Mouse (Mus musculus) forebrain, embryonic 11.5 days (tissue): ENCODE data around the gene Bend5. TPM values are rescaled to one million over a fixed set of nuclear protein-coding genes. Genes with fewer than 3 reads are reported as not detected.

Source experiments
- ATAC-seq: fragments of 200-750 bp; cut with Nextera tagmentation; replicated peaks from 2 replicates; pipeline ENCODE4 v1.8.0; 2017; ENCODE audit warnings: moderate TSS enrichment; ENCODE audit not compliant: low FRiP score
- DNase-seq: peaks from one replicate; pipeline ENCODE4 v3.0.0-alpha.2; 2017; ENCODE audit warnings: low spot score
- H3K27ac ChIP-seq: fragments of 300-500 bp; sonication (generic); 2 replicates; pipeline ENCODE4 v1.5.1; 2014; ENCODE audit warnings: low read depth, low read length
- H3K27me3 ChIP-seq: fragments of 300-500 bp; sonication (generic); 2 replicates; pipeline ENCODE4 v1.6.1; 2014; ENCODE audit warnings: mild to moderate bottlenecking, low read length, mixed read lengths; ENCODE audit not compliant: control insufficient read depth, insufficient read depth
- H3K36me3 ChIP-seq: fragments of 300-500 bp; sonication (generic); 2 replicates; pipeline ENCODE4 v1.6.1; 2014; ENCODE audit warnings: mild to moderate bottlenecking, low read length, moderate library complexity, mixed read lengths; ENCODE audit not compliant: control insufficient read depth, insufficient read depth
- H3K4me1 ChIP-seq: fragments of 300-500 bp; sonication (generic); replicated peaks from 2 replicates; pipeline ENCODE4 v1.6.1; 2014; ENCODE audit warnings: low read length, mixed read lengths; ENCODE audit not compliant: control insufficient read depth, insufficient read depth
- H3K4me2 ChIP-seq: fragments of 300-500 bp; sonication (generic); 2 replicates; pipeline ENCODE4 v1.6.1; 2014; ENCODE audit warnings: low read depth, mild to moderate bottlenecking, low read length, moderate library complexity, mixed read lengths; ENCODE audit not compliant: severe bottlenecking
- H3K4me3 ChIP-seq: fragments of 300-500 bp; sonication (generic); 2 replicates; pipeline ENCODE4 v1.5.1; 2014; ENCODE audit warnings: low read depth, low read length
- H3K9ac ChIP-seq: fragments of 300-500 bp; sonication (generic); 2 replicates; pipeline ENCODE4 v1.6.1; 2014; ENCODE audit warnings: low read length
- H3K9me3 ChIP-seq: fragments of 300-500 bp; sonication (generic); 2 replicates; pipeline ENCODE4 v1.6.1; 2016; ENCODE audit warnings: low read length, mixed read lengths; ENCODE audit not compliant: control insufficient read depth
- WGBS: fragments of 180-500 bp; shearing (Covaris S2); extraction: QIAGEN DNeasy Blood & Tissue Kit; methylation state at CpG from one replicate; pipeline ENCODE4 v1.1.7; 2014; 5-methylcytosine and 5-hydroxymethylcytosine counted together
- polyA plus RNA-seq: library from polyadenylated mRNA; unstranded; fragments of >200 nt; fragmentation: Nextera tagmentation; extraction: Ambion mirVana; gene quantifications from 2 replicates; pipeline ENCODE4 v1.2.1, GENCODE M21; 2014

Bend5 gene
- polyA plus RNA-seq, 1 experiment from 2014 or later: 34.4 TPM

DNA sequence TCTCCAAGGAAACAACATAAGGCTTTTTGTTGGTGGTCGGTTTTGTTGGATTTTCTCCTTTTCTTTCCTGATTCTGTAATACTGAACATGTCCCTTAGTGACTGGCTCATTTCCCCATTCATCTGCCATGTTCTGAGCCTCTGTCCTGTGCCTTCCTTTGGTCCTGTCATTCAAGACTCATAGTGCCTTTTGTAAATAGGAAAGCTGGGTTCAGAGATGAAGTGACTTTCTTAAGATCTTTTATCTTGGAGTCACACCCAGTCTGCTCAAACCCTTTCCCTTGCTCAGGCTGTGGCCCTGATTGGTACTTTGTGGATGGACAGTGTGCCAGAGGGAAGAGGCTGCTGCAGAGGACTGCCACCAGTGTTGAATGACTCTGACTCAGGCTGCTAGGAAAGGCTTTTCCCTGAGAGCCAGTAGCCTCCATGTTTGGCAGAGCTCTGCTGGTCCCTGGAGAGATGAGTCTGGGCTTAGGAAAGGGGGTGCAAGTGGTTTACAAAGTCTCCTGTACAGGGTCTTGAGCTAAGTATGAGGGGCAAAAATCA, 29.9 kb downstream of the Bend5 start:
- ATAC-seq: peak; percentile 53
- no peak overlapping the region for H3K4me3 ChIP-seq
- H3K27ac ChIP-seq: no peak overlapping the region
- H3K27me3 ChIP-seq: peaks cover 2% of the 10 kb centered on the region; the same call in 1 of the 2 replicates
- WGBS: 18% methylated on average over 1 of the region's 1 CpGs
- peaks cover 11% of the 10 kb centered on the region; the same call in 1 of the 2 replicates for H3K4me1 ChIP-seq
- no peak overlapping the region for H3K9ac ChIP-seq
- H3K36me3 ChIP-seq: no peaks in the 10 kb centered on the region
- no peaks in the 10 kb centered on the region for H3K9me3 ChIP-seq
- DNase-seq: no peak
- H3K4me2 ChIP-seq: no peak overlapping the region

DNA sequence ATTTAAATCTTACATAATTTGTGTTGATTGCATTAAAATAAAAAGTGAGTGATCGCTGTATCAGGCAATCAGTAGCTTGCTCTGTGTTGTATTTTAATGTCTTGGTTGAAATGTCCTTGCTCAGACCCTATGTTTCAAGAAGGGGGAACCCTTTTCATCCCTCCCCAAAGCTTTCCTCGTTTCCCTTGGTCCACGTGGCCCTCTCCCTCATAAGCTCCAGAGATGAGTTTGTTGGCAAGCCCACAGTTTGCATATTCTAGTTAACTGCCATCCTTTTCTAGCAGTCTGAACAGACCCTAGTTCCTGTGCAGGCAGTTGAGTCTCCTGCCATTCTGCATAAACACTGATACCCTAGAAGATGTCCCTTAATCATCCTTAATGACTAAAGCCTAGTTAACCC, 33.1 kb downstream of the Bend5 start:
- no peaks in the 10 kb centered on the region; the same call in 1 of the 2 replicates for H3K36me3 ChIP-seq
- DNase-seq (no peak), ATAC-seq (no peak)

DNA sequence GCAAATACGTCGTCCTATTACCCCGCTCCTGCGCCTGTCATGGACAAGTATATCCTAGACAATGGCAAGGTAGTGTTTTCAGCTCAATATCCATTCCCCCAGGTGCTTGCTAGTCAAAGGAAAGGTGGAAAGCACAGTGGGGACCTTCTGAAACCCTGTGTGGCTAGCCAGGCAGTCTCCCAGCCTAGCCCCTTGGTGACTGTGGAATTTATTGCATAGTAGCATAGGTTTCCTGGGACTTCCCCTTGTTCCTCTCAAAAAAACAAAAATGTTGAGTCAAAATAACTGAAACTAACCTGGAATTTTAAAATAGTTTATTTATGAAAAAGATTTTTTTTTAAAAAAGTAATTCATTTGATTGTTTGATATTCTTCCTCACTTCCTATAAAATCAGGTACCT, 33.8 kb downstream of the Bend5 start:
- no peaks in the 10 kb centered on the region; the same call in 1 of the 2 replicates for H3K36me3 ChIP-seq
- WGBS: 98% methylated on average over 4 of the region's 4 CpGs

More for the DNA sequence above, 33.1 kb downstream of the Bend5 start:
- Histone ChIP-seq H3K27me3 (peaks cover 2% of the 10 kb centered on the region; the same call in 1 of the 2 replicates), H3K27ac (no peak overlapping the region), H3K4me2 (no peak overlapping the region), H3K4me3 (no peak overlapping the region), H3K4me1 (peaks cover 11% of the 10 kb centered on the region; the same call in 1 of the 2 replicates), H3K9ac (no peak overlapping the region), H3K9me3 (no peaks in the 10 kb centered on the region)
- WGBS: 85% methylated on average over 3 of the region's 3 CpGs

DNA sequence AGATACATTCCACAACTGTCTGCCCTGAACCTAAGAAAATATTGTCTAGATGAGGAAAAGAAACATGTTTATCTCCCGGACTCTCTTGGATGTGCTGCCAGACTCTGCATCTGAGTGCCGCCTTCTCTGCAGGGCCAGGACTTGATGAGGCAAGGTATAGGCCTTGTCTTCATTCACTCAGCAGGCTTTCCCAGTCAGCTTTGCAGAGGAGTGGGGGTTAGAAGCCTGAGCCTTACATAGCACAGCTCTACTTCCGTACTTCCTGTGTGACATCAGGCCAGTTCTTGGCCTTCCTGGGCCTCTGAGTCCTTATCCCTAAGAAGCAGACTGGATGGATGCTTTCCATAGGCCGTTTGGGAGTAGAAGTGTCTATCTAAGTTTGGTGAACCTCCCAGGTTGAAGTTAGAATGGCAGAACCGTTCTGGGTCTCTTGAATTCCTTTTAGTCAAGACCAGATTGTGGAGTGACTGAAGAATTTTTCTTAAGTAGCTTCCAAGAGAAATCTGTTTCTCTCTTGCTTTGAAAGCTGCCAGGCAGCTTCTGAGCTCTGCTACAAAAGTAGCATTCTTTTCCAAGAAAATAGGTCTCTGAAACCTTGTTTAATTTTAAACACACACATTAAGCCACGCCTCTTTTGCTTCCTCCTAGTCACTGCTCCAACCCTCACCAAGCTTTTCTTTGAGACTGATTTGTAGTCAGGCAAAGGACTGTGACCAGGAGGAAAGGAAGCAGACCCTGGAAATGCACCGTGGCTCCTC, 34.8 kb downstream of the Bend5 start:
- Histone ChIP-seq H3K27ac (no peak overlapping the region), H3K4me1 (peaks cover 4% of the 10 kb centered on the region; the same call in 1 of the 2 replicates), H3K4me3 (no peak overlapping the region), H3K4me2 (no peak overlapping the region), H3K27me3 (0 out of 2 replicates have a peak, but pooled peaks cover 2% of the 10 kb centered on the region), H3K36me3 (no peaks in the 10 kb centered on the region; the same call in 1 of the 2 replicates), H3K9ac (no peak overlapping the region), H3K9me3 (no peaks in the 10 kb centered on the region)
- DNase-seq (no peak), ATAC-seq (no peak)
- 76% methylated on average over 7 of the region's 7 CpGs for WGBS

More for the DNA sequence above, 33.8 kb downstream of the Bend5 start:
- Histone ChIP-seq H3K4me2 (no peak overlapping the region), H3K4me1 (peaks cover 6% of the 10 kb centered on the region; the same call in 1 of the 2 replicates), H3K9ac (no peak overlapping the region), H3K27ac (no peak overlapping the region), H3K4me3 (no peak overlapping the region), H3K27me3 (0 out of 2 replicates have a peak, but pooled peaks cover 2% of the 10 kb centered on the region), H3K9me3 (no peaks in the 10 kb centered on the region)
- ATAC-seq (no peak), DNase-seq (no peak)

DNA sequence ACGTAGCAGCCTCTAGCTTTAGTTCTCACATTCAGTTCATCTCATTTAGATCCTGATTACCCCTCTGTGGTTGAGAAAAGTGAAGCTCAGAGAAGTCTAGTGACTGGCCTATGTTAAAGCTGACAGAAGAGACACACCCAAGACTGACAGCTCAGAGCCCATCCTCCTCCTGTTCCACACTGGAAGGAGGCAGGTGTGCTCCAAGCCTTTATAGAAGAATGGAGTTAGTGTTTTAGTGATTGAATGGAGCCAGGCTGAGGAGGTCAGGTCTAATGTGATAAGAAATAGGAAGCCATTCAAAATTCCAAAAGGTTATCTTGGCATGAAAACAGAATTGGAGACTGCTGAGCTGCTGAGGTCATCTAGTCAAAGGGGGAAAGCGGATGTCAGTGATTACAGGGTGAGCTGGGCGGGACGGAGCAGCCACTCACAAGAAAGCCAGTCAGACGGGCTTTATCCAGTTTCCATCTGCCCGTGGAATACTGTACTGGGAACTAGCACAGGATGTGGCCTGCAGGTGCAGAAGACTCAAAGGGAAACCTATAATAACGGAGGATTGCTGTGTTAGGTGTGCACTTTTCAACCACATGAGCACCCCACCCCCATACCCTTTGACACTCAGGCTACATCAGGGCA, 36.6 kb downstream of the Bend5 start:
- Histone ChIP-seq H3K27ac (no peak overlapping the region), H3K4me1 (no peaks in the 10 kb centered on the region), H3K4me3 (no peak overlapping the region), H3K27me3 (0 out of 2 replicates have a peak, but pooled peaks cover 2% of the 10 kb centered on the region), H3K9ac (no peak overlapping the region), H3K9me3 (no peaks in the 10 kb centered on the region), H3K36me3 (no peaks in the 10 kb centered on the region; the same call in 1 of the 2 replicates), H3K4me2 (no peak overlapping the region)
- DNase-seq: peak; percentile 24
- WGBS: 85% methylated on average over 7 of the region's 7 CpGs
- ATAC-seq: no peak

DNA sequence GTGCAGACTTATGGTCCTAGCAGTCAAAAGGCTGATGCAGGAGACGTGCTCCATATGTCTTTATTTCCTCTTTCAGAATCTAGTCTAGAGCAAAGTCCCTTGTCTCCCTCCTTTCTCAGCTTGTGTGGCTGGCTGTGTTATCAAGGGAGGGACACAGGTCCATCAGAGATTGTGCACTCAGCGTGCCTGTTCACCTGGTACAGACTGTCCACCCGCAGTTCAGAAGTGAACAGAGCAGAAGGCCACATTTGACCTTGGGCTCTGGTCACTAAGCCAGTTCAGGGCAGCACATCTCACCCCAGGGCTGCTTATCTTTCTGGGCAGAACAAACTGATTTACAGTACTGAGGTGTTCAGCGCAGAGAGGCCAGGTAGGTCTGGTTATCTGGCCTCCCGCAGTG, 37.4 kb downstream of the Bend5 start:
- Histone ChIP-seq H3K9ac (no peak overlapping the region), H3K4me3 (no peak overlapping the region), H3K4me2 (no peak overlapping the region), H3K27me3 (no peaks in the 10 kb centered on the region), H3K36me3 (no peaks in the 10 kb centered on the region; the same call in 1 of the 2 replicates), H3K9me3 (no peaks in the 10 kb centered on the region), H3K4me1 (no peaks in the 10 kb centered on the region), H3K27ac (no peak overlapping the region)
- ATAC-seq: no peak
- no peak for DNase-seq
- 97% methylated on average over 5 of the region's 5 CpGs for WGBS

DNA sequence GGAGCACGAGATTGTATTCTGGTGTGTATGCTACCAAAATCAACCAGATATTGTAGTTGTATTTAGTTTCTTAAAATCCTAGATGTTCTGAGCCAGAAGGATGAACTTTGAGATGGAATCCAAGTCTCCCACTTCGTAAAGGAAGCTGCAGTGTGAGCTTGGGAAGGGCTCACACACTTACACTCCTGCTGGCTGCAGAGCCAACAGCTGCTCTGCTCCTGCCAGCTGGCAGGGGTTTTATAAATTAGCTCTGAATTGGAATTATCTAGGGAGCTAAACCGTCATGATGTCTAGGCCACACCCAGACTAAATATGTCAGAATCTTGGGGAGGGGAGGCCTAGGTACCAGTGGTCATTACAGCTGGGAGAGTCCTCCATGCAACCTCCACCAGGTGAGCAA, 38.5 kb downstream of the Bend5 start:
- H3K27ac ChIP-seq: no peak overlapping the region
- no peaks in the 10 kb centered on the region for H3K4me1 ChIP-seq
- H3K9ac ChIP-seq: no peak overlapping the region
- no peak overlapping the region for H3K4me3 ChIP-seq
- H3K9me3 ChIP-seq: no peaks in the 10 kb centered on the region
- ATAC-seq: no peak
- no peaks in the 10 kb centered on the region for H3K27me3 ChIP-seq
- H3K4me2 ChIP-seq: no peak overlapping the region
- DNase-seq: no peak
- WGBS: 85% methylated on average over 3 of the region's 3 CpGs
- H3K36me3 ChIP-seq: no peaks in the 10 kb centered on the region; the same call in 1 of the 2 replicates

DNA sequence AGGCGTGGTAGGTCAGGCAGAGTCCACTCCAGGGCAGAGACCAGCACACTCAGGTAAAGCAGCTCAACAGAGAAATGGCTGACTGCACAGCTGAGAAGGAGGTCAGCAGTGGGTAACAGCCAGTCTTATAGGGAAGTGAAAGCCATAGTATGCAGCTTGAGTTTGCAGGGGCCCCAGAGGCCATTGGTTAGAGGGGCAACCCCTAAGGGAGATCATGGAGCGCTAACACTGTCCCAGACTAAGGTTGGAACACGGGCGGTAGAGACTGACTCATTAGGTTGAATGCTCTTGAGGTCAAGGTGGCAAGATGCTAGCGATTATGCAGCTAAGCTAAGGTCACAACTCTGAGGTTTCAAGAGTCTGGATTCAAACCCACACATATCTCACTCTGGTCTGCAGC, 40.8 kb downstream of the Bend5 start:
- H3K4me1 ChIP-seq: no peaks in the 10 kb centered on the region
- H3K9me3 ChIP-seq: no peaks in the 10 kb centered on the region
- H3K36me3 ChIP-seq: no peaks in the 10 kb centered on the region; the same call in 1 of the 2 replicates
- no peak overlapping the region for H3K4me3 ChIP-seq
- ATAC-seq (no peak), DNase-seq (no peak)
- 91% methylated on average over 5 of the region's 5 CpGs for WGBS
- H3K9ac ChIP-seq: no peak overlapping the region
- H3K27ac ChIP-seq: no peak overlapping the region
- no peak overlapping the region for H3K4me2 ChIP-seq
- no peaks in the 10 kb centered on the region for H3K27me3 ChIP-seq
